Mouse (Mus musculus) C2C12 (cell line): ENCODE data around the gene Cnnm1.

Source experiments
- CEBPB ChIP-seq: IDR thresholded peaks from one replicate; pipeline ENCODE4 v1.6.1; 2011; ENCODE audit warnings: low read depth, mild to moderate bottlenecking, control low read depth, moderate library complexity
- CTCF ChIP-seq: IDR thresholded peaks from one replicate; pipeline ENCODE4 v1.5.1; 2011; ENCODE audit not compliant: control insufficient read depth, insufficient read depth, insufficient read length
- FOSL1 ChIP-seq: IDR thresholded peaks from one replicate; pipeline ENCODE4 v1.8.0; 2011; ENCODE audit warnings: mild to moderate bottlenecking, low read length; ENCODE audit not compliant: poor library complexity, insufficient read depth, severe bottlenecking
- MAX ChIP-seq: IDR thresholded peaks from one replicate; pipeline ENCODE4 v1.6.1; 2011; ENCODE audit warnings: mild to moderate bottlenecking, control low read depth
- MYOD1 ChIP-seq: IDR thresholded peaks from one replicate; pipeline ENCODE4 v1.6.1; 2011; ENCODE audit warnings: low read depth; ENCODE audit not compliant: control insufficient read depth, insufficient read length
- MYOG ChIP-seq: IDR thresholded peaks from one replicate; pipeline ENCODE4 v1.6.1; 2011; ENCODE audit not compliant: control insufficient read depth, insufficient read length; ENCODE audit errors: extremely low read depth
- USF1 ChIP-seq: IDR thresholded peaks from one replicate; pipeline ENCODE4 v1.6.1; 2011; ENCODE audit warnings: low read depth, mild to moderate bottlenecking, control low read depth, moderate library complexity

DNA sequence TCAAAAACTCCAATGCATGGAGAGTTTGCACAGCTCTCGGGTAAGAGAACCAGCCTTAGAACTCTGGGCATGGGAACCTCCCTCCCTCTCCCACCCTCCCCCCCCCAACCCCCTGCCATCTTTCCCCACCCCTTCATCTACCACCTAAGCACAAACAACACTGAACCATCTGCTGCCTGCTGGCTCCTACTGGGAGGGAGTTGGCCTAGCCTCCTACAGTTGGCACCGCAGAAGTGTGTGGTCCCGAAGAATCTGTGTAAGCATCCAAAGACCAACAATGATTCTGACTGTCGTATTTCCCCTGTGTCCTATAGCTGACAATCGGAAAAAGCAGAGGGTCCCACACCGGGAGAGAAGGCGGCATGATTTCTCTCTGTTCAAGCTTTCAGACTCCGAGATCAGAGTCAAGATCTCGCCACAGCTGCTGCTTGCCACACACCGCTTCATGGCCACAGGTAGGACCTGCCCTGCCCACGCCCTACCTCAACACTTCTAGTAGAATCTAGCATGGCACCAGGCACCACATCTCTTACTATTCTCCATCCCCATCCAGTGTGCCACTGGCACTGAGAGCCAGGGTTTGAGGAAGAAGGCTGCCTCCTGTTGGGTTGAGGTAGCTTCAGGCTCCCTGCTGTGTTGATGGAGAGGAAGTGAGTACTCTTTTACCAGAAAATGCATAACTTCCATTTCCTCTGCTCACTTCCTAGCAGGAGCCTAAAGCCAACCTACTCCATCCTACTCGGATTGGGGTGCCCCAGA lies 27.9 kb downstream of the Cnnm1 start:
- TF ChIP-seq CTCF (no peak), USF1 (no peak), MYOD1 (no peak), MYOG (no peak), MAX (no peak), FOSL1 (no peak), CEBPB (no peak)
